10 mouse cellular contexts compared by ENCODE assay signal in genomic region chr1:106316641-106317304, GRCm38 (mm10).
DNase-seq lines count a peak whose midpoint lies in the region; ATAC-seq lines count a peak whose summit lies in the region.
"Had no signal": no experiment of that assay in that cellular context is flagged by ENCODE, and none has a peak within 500 bp of the region (broad histone marks: within the 10 kb centered on the region; RNA-seq: fewer than 3 reads in every experiment).

No protein-coding gene starts in this region.

- H3K27me3 ChIP-seq in hindbrain, embryonic 16.5 days (replicated peaks; ENCODE audit: control insufficient read depth, insufficient read depth, low read length): no peaks in the 10 kb centered on the region
- no peaks in the 10 kb centered on the region for H3K27me3 ChIP-seq in hindbrain, embryonic 12.5 days
- H3K27me3 ChIP-seq in neural tube, embryonic 15.5 days (replicated peaks): no peaks in the 10 kb centered on the region
- H3K27me3 ChIP-seq: Patski had no signal

- H3K36me3 ChIP-seq in hindbrain, embryonic 16.5 days (ENCODE audit: control insufficient read depth, insufficient read depth, low read length): peaks cover 3% of the 10 kb centered on the region; the same call in 1 of the 2 replicates
- H3K36me3 ChIP-seq in hindbrain, embryonic 12.5 days: no peaks in the 10 kb centered on the region
- H3K36me3 ChIP-seq in macrophage (ENCODE audit: inconsistent target): peaks cover 6% of the 10 kb centered on the region; the same call in 1 of the 2 replicates
- H3K36me3 ChIP-seq in neural tube, embryonic 15.5 days: peaks cover 3% of the 10 kb centered on the region; the same call in 1 of the 2 replicates

- 70% methylated on average over 4 of the region's 4 CpGs for WGBS in hindbrain, embryonic 16.5 days
- 76% methylated on average over 4 of the region's 4 CpGs for WGBS in hindbrain, embryonic 12.5 days
- WGBS in macrophage (ENCODE audit: missing documents): 8% methylated on average over 4 of the region's 4 CpGs
- 74% methylated on average over 4 of the region's 4 CpGs for WGBS in neural tube, embryonic 15.5 days

- H3K79me2 ChIP-seq in macrophage (ENCODE audit: inconsistent target): no peaks in the 10 kb centered on the region; the same call in 1 of the 2 replicates

- H3K4me1 ChIP-seq in hindbrain, embryonic 16.5 days (ENCODE audit: control insufficient read depth, insufficient read depth, low read depth, low read length): no peaks in the 10 kb centered on the region
- 0 out of 2 replicates have a peak, but pooled peaks cover 4% of the 10 kb centered on the region for H3K4me1 ChIP-seq in hindbrain, embryonic 12.5 days
- H3K4me1 ChIP-seq in neural tube, embryonic 15.5 days: no peaks in the 10 kb centered on the region

- H3K4me2 ChIP-seq in hindbrain, embryonic 16.5 days (ENCODE audit: low read length): no peak overlapping the region
- H3K4me2 ChIP-seq in hindbrain, embryonic 12.5 days (replicated peaks): no peak overlapping the region
- no peak overlapping the region for H3K4me2 ChIP-seq in neural tube, embryonic 15.5 days

- no peak overlapping the region for H3K27ac ChIP-seq in hindbrain, embryonic 16.5 days (ENCODE audit: low read depth, low read length)
- H3K27ac ChIP-seq in hindbrain, embryonic 12.5 days: no peak overlapping the region
- H3K27ac ChIP-seq in macrophage: peak overlapping the region; percentile 40
- no peak overlapping the region for H3K27ac ChIP-seq in neural tube, embryonic 15.5 days (replicated peaks)

- H3K9ac ChIP-seq in hindbrain, embryonic 16.5 days (ENCODE audit: low read depth, low read length): no peak overlapping the region
- no peak overlapping the region for H3K9ac ChIP-seq in hindbrain, embryonic 12.5 days
- no peak overlapping the region for H3K9ac ChIP-seq in neural tube, embryonic 15.5 days (replicated peaks)

- no peaks in the 10 kb centered on the region for H3K9me3 ChIP-seq in hindbrain, embryonic 16.5 days (ENCODE audit: control insufficient read depth, low read length)
- H3K9me3 ChIP-seq in hindbrain, embryonic 12.5 days (replicated peaks): no peaks in the 10 kb centered on the region
- no peaks in the 10 kb centered on the region for H3K9me3 ChIP-seq in neural tube, embryonic 15.5 days (replicated peaks)

- no peak overlapping the region for H3K4me3 ChIP-seq in hindbrain, embryonic 16.5 days (ENCODE audit: low read length)
- H3K4me3 ChIP-seq in hindbrain, embryonic 12.5 days: no peak overlapping the region
- H3K4me3 ChIP-seq in macrophage (ENCODE audit: inconsistent target): no peak overlapping the region
- H3K4me3 ChIP-seq in neural tube, embryonic 15.5 days (replicated peaks): no peak overlapping the region
- H3K4me3 ChIP-seq: erythroblast, embryonic 14.5 days had no signal

- peak; percentile 13 for DNase-seq in fibroblast of lung, adult 2 months (ENCODE audit: low read depth)
- no peak for DNase-seq in urinary bladder, adult 18-20 months (ENCODE audit: low spot score in 2 of 2)
- DNase-seq in frontal cortex, adult 2 months (ENCODE audit: extremely low spot score in 1 of 2, low spot score in 1 of 2): no peak

- ATAC-seq in hindbrain, embryonic 16.5 days: peak; percentile 20; the same call in 1 of the 2 replicates
- ATAC-seq in hindbrain, embryonic 12.5 days (ENCODE audit: low FRiP score): no peak
- peak; percentile 32 for ATAC-seq in inflammation-experienced regulatory T-cells, adult 6 months
- no peak for ATAC-seq in neural tube, embryonic 15.5 days (ENCODE audit: low FRiP score)
- ATAC-seq: Patski had no signal

Comparison
In these comparisons a context has a peak if more than half of its experiments do, and no peak if none do; other contexts are left out.
1. ATAC-seq: peak in hindbrain, embryonic 16.5 days (single experiment) and inflammation-experienced regulatory T-cells, adult 6 months (single experiment); none in hindbrain, embryonic 12.5 days (single experiment) and neural tube, embryonic 15.5 days (single experiment).